Mouse (Mus musculus): ENCODE measurements around the gene Saa2. TPM values are rescaled to one million over a fixed set of nuclear protein-coding genes. Genes with fewer than 3 reads are reported as not detected.
A peak's percentile ranks its signal among the peaks of the same experiment; 100 is the strongest.

Saa2 gene
- total RNA-seq (2014; rRNA removed) (0.05 TPM in 1 of 2 replicates, not detected in the other), polyA plus RNA-seq (2015; fragmentation: Nextera tagmentation; extraction: Ambion mirVana) (0.39 and 1.1 TPM in 2 replicates)

DNA sequence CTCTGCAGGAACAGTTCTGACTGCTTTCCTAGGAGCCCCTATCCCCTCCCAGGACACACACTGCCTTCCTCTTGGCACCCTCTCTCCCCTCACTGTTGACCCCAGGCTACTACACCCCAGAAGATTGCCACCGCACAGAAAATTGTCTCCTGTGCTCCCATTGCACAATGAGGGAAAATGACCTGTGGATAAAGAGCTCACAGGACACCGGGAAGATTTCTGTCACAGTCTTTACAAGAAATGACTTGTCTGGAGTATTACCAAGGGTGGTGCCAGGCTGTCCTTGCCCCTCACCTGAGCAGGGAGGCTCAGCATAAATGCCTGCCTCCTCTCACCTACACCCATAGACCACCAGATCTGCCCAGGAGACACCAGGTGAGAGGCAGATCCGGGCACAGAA, at the start of gene Saa2:
Gene Saa2, plus strand, starts transcription at position 301 of the 400 bp plus-strand sequence.
- TF ChIP-seq CTCF (IDR thresholded peaks at IDR 0.05; ENCODE audit: low read depth): no peak
- no peaks in the 10 kb centered on the region for H3K27me3 ChIP-seq (ENCODE audit: insufficient read depth, low read length)
- H3K4me3 ChIP-seq (ENCODE audit: low read length): no peak within 1 kb of the TSS
- H3K9ac ChIP-seq (replicated peaks; ENCODE audit: low read length): no peak within 1 kb of the TSS
- no peaks in the 10 kb centered on the region for H3K9me3 ChIP-seq (ENCODE audit: low read length)
- H3K27ac ChIP-seq: no peak within 1 kb of the TSS
- no peak within 1 kb of the TSS for H3K4me2 ChIP-seq (ENCODE audit: low read depth, low read length)
- WGBS: 79% methylated on average over 3 of the region's 3 CpGs
- H3K4me1 ChIP-seq (ENCODE audit: insufficient read depth, low read length): no peaks in the 10 kb centered on the region
- ATAC-seq (no peak), DNase-seq (ENCODE audit: low spot score) (no peak)
- no peaks in the 10 kb centered on the region for H3K36me3 ChIP-seq (ENCODE audit: insufficient read depth, low read length)

DNA sequence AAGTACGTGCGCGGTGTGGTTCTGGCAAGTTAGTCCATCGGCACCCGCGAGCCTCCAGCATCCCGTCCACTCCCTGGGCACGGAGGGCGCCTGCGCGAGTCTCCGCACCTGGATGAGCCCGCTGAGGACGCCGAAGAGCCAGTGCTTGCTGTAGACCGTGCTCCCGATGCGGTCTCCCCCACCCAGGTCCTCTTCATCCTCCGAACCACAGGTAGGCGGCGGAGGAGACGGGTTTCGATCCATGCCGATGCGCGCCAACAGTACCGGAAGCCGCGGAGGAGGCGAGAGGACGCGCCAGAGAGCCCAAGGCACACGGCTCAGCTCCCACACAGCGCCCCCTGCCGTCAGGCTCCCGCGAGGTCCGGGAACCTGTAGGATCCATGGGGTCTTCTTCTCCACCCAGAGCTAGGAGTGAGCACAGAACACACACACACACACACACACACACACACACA, 41.2 kb upstream of the Saa2 start, which contains the start of gene Saal1:
Gene Saal1, minus strand, starts transcription at position 291 of the 455 bp plus-strand sequence.
- Histone ChIP-seq H3K36me3 (ENCODE audit: insufficient read depth, low read length) (peaks cover 9% of the 10 kb centered on the region; the same call in 1 of the 2 replicates), H3K27me3 (ENCODE audit: insufficient read depth, low read length) (no peaks in the 10 kb centered on the region), H3K9me3 (ENCODE audit: low read length) (no peaks in the 10 kb centered on the region), H3K9ac (replicated peaks; ENCODE audit: low read length) (peak within 1 kb of the TSS; percentile 87), H3K4me2 (ENCODE audit: low read depth, low read length) (peak within 1 kb of the TSS; percentile 69), H3K4me3 (ENCODE audit: low read length) (peak within 1 kb of the TSS; percentile 90), H3K4me1 (ENCODE audit: insufficient read depth, low read length) (peaks cover 5% of the 10 kb centered on the region), H3K27ac (peak within 1 kb of the TSS; percentile 78)
- peak; percentile 98 for TF ChIP-seq CTCF (IDR thresholded peaks at IDR 0.05; ENCODE audit: low read depth)
- DNase-seq (ENCODE audit: low spot score) (peak; percentile 95), ATAC-seq (peak; percentile 99)
- WGBS: 0% methylated on average over 38 of the region's 38 CpGs

DNA sequence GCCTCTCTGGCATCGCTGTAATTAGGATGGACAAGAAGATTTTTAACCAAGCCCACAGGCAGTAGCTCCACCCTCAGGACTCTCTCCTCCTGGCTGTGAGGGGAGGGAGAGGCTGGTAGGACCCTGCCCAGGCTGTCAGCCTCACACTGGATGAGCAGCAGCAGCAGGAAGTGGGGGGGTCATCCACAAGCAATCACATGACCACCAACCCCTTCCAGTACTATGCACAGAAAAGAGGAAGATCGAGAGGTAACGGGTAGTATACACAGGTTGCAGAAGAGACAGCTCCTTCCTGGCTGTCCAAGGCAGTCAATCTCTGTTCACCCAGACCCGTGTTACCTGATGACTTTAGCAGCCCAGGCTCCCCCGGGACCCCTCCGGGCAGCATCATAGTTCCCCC, 39.3 kb upstream of the Saa2 start:
- Histone ChIP-seq H3K9me3 (ENCODE audit: low read length) (no peaks in the 10 kb centered on the region), H3K4me1 (ENCODE audit: insufficient read depth, low read length) (peaks cover 5% of the 10 kb centered on the region), H3K9ac (replicated peaks; ENCODE audit: low read length) (no peak overlapping the region), H3K27me3 (ENCODE audit: insufficient read depth, low read length) (no peaks in the 10 kb centered on the region), H3K36me3 (ENCODE audit: insufficient read depth, low read length) (no peaks in the 10 kb centered on the region), H3K4me3 (ENCODE audit: low read length) (no peak overlapping the region), H3K4me2 (ENCODE audit: low read depth, low read length) (no peak overlapping the region), H3K27ac (no peak overlapping the region)
- ATAC-seq (no peak), DNase-seq (ENCODE audit: low spot score) (no peak)
- WGBS: 67% methylated on average over 6 of the region's 6 CpGs
- TF ChIP-seq CTCF (IDR thresholded peaks at IDR 0.05; ENCODE audit: low read depth): no peak

DNA sequence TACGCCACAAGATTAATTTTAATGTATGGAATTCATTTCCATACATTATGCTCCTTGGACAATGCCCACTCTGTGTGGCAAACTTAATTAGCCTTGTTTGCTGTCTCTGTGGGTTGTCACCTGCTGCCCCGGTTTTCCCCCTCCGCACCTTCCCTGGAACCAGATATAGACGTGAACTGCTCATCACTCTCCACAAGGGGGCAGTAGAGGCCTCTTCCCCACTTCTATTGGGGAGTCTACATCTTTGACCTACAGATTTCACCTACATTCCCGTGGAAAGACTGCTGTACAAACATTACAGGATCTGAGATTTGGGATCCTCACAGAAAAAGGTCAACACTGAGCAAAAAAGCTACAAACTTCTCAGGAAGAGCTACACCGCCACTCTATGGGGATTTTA, 37.1 kb upstream of the Saa2 start:
- WGBS: 31% methylated on average over 6 of the region's 6 CpGs
- no peak for ATAC-seq
- no peaks in the 10 kb centered on the region for H3K36me3 ChIP-seq (ENCODE audit: insufficient read depth, low read length)
- TF ChIP-seq CTCF (IDR thresholded peaks at IDR 0.05; ENCODE audit: low read depth): peak; percentile 87
- H3K4me3 ChIP-seq (ENCODE audit: low read length): no peak overlapping the region
- H3K9ac ChIP-seq (replicated peaks; ENCODE audit: low read length): no peak overlapping the region
- peak; percentile 70 for DNase-seq (ENCODE audit: low spot score)
- H3K4me1 ChIP-seq (ENCODE audit: insufficient read depth, low read length): peaks cover 7% of the 10 kb centered on the region
- H3K4me2 ChIP-seq (ENCODE audit: low read depth, low read length): no peak overlapping the region
- H3K27ac ChIP-seq: no peak overlapping the region
- H3K27me3 ChIP-seq (ENCODE audit: insufficient read depth, low read length): no peaks in the 10 kb centered on the region
- H3K9me3 ChIP-seq (ENCODE audit: low read length): no peaks in the 10 kb centered on the region

DNA sequence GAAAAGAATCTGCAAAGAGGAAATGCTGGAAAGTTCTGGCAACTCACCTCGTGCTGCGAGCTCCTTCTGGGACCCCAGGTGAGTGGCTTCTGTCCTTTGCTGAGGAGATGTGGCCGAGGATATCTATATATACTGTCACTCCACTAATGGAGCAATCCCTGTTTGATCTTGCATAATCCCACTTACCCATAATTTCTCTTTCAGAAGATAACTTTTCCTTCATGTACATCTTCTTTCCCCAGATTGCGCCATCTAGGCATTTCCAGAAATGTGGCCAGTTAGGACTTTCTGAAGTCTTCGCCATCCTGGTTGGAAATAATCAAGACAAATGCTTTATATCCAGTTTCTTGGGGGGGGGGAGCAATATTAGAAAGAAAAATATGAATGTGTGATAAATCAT, 36.0 kb upstream of the Saa2 start, which contains the start of gene Saa3:
Gene Saa3, minus strand, starts transcription at position 101 of the 400 bp plus-strand sequence.
- WGBS: 89% methylated on average over 5 of the region's 5 CpGs
- Histone ChIP-seq H3K4me2 (ENCODE audit: low read depth, low read length) (no peak within 1 kb of the TSS), H3K4me1 (ENCODE audit: insufficient read depth, low read length) (peaks cover 8% of the 10 kb centered on the region; the same call in 1 of the 2 replicates), H3K4me3 (ENCODE audit: low read length) (no peak within 1 kb of the TSS), H3K9ac (replicated peaks; ENCODE audit: low read length) (no peak within 1 kb of the TSS), H3K27ac (no peak within 1 kb of the TSS), H3K27me3 (ENCODE audit: insufficient read depth, low read length) (no peaks in the 10 kb centered on the region), H3K9me3 (ENCODE audit: low read length) (no peaks in the 10 kb centered on the region), H3K36me3 (ENCODE audit: insufficient read depth, low read length) (no peaks in the 10 kb centered on the region)
- no peak for DNase-seq (ENCODE audit: low spot score)
- ATAC-seq: no peak
- no peak for TF ChIP-seq CTCF (IDR thresholded peaks at IDR 0.05; ENCODE audit: low read depth)

- Histone ChIP-seq H3K9me3 (ENCODE audit: low read length) (no peaks in the 10 kb centered on the region), H3K4me3 (ENCODE audit: low read length) (no peak overlapping the region), H3K27ac (no peak overlapping the region), H3K36me3 (ENCODE audit: insufficient read depth, low read length) (no peaks in the 10 kb centered on the region), H3K27me3 (ENCODE audit: insufficient read depth, low read length) (no peaks in the 10 kb centered on the region), H3K4me1 (ENCODE audit: insufficient read depth, low read length) (peaks cover 8% of the 10 kb centered on the region; the same call in 1 of the 2 replicates), H3K4me2 (ENCODE audit: low read depth, low read length) (no peak overlapping the region), H3K9ac (replicated peaks; ENCODE audit: low read length) (no peak overlapping the region)
- ATAC-seq: no peak
- DNase-seq (ENCODE audit: low spot score): peak; percentile 40
- WGBS: 55% methylated on average over 5 of the region's 5 CpGs
- no peak for TF ChIP-seq CTCF (IDR thresholded peaks at IDR 0.05; ENCODE audit: low read depth)
Observed at GRCm38 (mm10) chr7:46716897-46717296, 34.7 kb upstream of the Saa2 start.

DNA sequence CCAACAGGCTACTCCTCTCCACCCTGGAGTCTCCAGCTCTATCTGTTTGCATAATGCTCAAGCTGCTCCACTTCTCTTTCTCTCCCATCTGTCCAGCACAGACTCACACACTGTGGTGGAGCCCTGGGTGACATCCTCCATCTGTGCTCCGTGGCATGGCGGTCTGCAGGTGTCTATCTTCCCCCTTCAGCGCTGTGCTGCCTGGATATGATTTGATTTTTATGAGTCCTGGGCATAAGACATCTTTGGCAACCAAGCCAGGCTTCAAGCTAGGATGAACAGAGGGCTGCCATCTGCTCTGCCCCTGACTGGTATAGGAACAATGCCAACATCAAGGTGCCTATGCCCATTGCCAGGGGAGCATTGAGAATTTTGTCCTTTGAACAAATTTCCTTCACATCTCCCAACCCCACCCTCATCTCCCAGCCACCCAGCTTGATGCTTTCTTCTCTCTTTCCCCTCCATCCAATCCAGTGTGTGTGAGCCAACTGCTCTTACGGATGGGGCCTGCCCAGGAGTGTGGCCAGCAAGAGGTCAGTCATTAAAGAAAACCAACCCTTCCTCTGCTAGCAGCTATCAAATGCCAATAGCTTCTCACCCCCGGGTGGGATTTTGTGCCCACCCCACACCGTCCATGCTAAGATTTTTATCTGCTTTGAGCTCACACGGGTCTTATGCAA, 32.9 kb upstream of the Saa2 start:
- Histone ChIP-seq H3K4me3 (ENCODE audit: low read length) (no peak overlapping the region), H3K9ac (replicated peaks; ENCODE audit: low read length) (no peak overlapping the region), H3K9me3 (ENCODE audit: low read length) (no peaks in the 10 kb centered on the region), H3K36me3 (ENCODE audit: insufficient read depth, low read length) (no peaks in the 10 kb centered on the region), H3K27ac (peak overlapping the region; percentile 66), H3K4me1 (ENCODE audit: insufficient read depth, low read length) (peaks cover 8% of the 10 kb centered on the region; the same call in 1 of the 2 replicates), H3K4me2 (ENCODE audit: low read depth, low read length) (no peak overlapping the region), H3K27me3 (ENCODE audit: insufficient read depth, low read length) (no peaks in the 10 kb centered on the region)
- DNase-seq (ENCODE audit: low spot score) (peak; percentile 77), ATAC-seq (peak; percentile 93)
- TF ChIP-seq CTCF (IDR thresholded peaks at IDR 0.05; ENCODE audit: low read depth): no peak
- 60% methylated on average over 7 of the region's 7 CpGs for WGBS
